Mouse (Mus musculus) frontal cortex, adult 2 months (tissue): Measurements from ENCODE around the gene Pdss2. TPM values are rescaled to one million over a fixed set of nuclear protein-coding genes. Genes with fewer than 3 reads are reported as not detected.
A peak's percentile ranks its signal among the peaks of the same experiment; 100 is the strongest.
"Not testable (repeated sequence)": the region's sequence is repeated elsewhere in the genome, so short reads cannot be mapped to it uniquely, and the experiment has no call there.

Experiments used
- DNase-seq, 2 experiments: peaks; one replicate each; pipeline ENCODE4 v3.0.0; 2022; ENCODE audit warnings: low spot score in 1 of 2; ENCODE audit errors: extremely low spot score in 1 of 2
- polyA plus RNA-seq: library from polyadenylated mRNA; depleted of rRNA; stranded (reverse); fragments of >200 nt; gene quantifications from 2 replicates; pipeline ENCODE4 v1.2.3, GENCODE M21; 2012

Pdss2 gene
- polyA plus RNA-seq, 1 experiment, result 12.6 TPM

DNA sequence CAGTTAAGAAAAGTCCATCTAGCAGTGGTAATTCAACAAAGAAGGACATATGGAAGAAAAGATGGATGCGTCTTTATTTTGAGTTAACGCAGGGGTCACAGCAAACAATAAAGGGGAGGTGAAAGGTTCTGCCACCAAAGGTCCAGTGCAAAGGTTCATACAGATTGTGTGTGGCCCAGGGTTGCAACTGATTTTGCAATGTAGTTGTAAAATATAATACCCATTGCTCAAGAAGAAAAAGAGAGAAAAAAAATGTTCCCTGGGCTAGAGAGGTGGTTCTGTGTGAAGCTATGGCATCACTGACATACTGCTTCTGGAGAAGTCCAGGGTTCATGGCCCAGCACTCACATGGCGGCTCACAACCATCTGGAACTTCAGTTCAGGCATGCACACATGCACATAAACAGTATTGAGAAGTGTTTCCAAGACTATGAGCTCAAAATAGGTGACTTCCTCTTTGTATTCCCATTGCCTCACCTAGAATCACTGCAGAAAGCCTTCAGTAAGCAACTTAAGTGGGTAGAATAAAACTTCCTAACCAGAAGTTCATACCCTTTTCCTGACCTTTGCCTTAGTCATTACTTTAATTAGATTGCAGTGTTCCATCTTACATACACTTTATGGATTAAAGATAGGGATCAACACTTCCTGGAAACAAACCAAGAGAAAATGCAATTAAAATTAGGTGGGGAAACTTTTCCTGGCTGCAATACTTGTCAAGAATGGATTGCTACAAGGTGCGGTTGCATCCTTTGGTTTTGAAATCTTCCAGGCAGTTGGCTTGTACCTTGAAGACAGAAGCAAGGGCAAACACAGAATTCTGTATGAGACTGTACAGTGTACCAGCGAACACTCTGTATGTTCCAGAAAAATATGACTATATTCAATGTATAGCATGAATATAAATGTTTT lies 14.7 kb downstream of the Pdss2 start:
- DNase-seq, result no peak

DNA sequence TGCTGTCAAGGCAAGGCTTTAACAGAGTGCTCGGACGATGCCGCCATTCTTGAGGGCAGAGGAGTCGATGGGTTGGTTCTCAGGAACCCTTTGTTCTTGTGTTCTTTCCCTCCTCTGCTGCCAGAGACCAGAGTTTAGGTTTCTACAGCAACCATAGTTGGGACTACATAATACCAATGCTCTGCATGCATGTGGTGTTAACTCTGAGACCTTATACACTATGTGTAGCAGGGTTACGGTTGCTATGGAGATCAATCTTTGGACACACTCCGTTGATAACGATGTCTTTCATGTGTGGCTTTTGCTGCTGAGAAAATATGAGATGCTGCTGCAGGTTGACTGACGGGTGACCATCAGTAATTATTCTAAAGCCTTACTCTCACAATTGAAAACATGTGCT lies 20.9 kb downstream of the Pdss2 start:
- DNase-seq, result no peak

DNA sequence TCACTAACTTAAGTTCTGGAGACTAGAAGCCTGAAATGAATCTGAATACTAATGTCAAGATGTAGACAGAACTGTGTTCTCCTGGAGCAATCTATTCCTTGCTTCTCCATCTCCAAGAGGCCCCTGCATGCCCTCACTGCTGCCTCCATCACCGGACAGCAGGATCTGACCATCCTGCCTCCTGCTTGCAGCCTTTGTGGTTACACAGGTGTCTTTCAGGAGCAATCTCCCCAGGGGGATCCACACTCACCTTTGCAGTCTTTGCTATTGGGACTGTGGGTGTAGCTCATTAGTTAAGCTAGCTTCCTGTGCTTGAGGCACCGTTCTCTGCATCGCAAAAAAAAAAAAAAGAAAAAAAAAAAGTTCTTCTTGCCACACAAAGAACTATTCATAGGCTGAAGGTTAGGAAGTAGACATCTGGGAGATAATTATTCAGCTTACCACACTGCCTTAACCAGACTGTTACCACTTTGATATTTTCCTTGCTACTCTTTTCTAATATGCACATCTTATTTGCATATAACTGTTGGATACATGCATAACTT lies 23.0 kb downstream of the Pdss2 start:
- no peak for DNase-seq

DNA sequence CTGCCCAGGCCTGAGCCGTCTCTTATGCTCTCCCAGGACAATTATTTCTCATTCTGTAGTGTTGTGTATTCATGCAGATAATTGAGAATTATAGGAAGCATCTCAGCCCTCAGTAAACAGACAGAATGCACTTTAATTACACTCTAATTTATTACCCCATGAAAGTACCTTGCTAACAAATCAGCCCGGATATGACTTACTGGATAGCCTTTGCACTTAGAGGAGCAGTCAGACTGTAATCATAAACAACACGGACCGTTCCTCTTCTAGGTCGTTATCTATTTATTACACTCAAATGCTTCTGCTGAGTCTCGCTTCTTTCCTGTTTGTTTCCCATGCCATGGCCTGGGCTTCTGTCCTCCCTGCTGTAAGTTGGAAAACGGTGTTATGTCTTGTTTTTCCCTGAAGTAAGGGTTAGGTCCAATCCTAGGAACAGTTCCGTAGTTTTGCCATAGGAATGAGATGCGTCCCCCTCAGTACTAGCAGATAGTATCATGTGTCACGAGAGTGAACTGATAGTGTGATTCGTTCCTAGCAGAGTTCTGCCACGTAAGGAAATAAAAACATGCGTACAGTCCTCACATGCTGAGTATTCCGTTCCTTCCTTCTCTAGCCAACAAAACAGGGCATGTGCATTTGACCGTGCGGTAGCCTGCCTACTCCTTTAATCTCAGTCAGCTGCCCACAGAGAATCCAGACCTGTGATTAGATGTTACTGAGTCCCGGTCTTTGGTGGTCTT lies 24.3 kb downstream of the Pdss2 start:
- no peak for DNase-seq

DNA sequence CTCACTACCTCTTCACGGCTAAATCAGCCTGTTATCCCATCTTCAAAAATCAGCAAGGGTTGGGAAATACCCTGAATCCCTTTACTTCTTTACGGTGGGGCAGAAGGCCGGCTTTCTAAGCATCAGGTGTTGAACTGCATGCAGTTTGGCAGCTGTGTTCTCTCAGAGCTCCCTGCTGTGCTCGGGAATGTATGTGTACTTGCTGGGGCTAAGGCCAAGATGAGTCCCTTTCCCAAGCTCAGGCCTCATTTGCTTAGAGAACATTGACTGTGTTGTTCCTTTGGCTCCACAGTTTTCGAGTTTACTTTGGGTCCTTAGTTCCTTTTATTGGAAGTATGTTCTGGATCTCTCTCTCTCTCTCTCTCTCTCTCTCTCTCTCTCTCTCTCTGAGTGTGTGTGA lies 26.7 kb downstream of the Pdss2 start:
- no peak for DNase-seq

DNA sequence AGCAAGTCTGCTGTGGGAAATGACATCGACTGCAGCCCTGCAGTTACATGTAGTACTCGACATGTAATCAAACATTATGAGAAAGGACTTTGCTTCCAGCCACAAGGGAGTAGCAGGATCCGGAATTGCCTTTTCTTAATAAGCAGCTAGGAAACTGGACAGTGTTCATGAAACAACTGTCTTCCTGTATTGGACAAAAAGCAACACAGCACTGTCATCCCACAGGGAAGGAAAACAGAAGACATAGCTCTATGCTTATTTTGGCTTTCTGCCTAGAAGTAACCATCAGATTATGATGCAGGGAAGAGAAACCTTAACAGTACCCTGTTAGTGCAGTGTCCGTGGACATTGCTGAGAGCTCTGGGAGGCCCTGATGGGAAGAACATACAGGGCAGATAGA lies 31.0 kb downstream of the Pdss2 start:
- DNase-seq, result no peak

DNA sequence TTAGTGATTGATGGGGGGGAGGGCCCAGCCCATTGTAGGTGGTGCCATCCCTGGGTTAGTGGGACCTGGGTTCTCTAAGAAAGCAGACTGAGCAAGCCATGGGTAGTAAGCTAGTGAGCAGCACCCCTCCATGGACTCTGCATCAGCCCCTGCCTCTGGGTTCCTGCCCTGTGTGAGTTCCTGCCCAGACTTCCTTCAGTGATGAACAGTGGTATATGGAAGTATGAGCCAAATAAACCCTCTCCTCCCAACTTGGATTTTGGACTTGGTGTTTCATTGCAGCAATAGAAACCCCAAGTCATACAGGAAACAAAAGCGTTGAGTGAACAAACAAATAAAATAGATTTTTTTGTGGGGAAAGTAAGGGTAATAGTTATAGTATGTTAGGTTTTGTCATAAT lies 35.7 kb downstream of the Pdss2 start:
- not testable (repeated sequence) for DNase-seq

DNA sequence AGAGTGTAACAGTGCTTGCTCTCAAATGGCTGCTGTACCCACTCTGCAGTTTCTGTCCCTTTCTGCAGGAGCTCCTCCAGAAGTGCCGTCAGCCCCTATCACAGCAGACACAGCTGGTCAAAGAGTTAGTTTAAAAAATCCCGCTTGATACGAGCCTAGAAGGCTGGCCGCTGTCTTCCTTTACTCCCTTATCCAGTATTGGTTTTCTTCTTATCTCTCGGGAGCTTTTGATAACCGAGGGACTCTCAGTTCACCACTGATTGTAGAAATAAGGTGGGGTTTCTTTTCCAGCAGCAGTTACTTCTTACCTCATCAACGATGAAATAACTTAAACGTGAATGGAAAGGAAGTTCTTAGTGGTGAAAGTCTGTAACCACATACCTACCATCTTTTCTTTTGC lies 36.2 kb downstream of the Pdss2 start:
- DNase-seq, result not testable (repeated sequence)

DNA sequence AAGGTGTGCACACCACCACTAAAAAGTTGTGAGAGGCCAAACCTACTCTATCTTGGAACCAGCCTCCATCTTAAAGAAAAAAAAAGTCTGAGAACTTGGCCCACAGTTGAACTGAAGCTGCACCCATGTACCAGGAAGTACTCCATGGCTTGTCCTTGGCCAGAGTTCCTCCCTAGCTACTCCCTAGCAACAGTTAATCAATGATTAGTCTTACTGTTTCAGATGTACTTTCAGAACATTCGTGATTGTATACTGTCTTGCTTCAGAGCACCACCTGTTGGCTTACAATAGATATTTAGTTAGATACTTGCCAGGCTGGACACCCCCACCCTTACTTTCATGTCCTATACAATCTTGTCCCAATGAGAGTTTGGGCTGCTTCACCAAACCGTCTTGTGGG lies 50.0 kb downstream of the Pdss2 start:
- no peak for DNase-seq

DNA sequence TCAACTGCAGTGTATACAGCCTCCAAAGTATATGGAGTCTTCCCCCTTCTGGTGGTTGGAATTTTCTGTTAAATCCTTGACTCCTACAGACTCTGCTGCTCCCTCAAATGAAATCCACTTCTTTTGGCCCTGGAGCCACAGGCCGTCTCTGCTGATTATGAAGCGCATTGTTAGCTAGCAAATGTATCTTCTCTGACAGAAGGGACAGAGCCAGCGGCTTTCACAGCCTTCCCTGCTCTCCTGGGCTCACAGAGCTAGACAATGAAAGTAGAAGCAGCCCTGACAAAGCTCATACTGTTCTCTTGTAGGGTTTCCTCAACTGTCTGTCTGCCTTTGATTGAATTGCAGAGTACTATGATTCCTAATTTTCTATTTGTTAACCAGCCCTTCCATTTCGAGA lies 51.1 kb downstream of the Pdss2 start:
- no peak for DNase-seq

DNA sequence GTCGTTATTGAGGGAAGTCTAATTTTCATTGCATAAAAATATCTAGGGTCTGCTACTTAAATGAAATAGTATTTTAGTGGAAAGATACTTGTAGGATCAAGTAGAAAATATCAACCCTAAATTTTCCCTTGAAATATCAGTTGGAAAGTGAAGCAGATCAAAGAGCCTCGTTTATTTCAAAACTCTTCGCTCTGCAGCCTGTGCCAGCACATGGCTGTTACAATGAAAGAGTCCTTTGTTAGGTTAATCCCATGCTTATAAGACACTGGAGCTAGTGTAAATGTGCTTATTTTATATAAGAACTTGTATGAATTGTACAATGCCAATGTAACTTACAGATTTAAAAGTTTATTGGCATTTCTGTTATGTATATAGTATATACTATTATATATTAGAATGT lies 51.8 kb downstream of the Pdss2 start:
- DNase-seq, result no peak

DNA sequence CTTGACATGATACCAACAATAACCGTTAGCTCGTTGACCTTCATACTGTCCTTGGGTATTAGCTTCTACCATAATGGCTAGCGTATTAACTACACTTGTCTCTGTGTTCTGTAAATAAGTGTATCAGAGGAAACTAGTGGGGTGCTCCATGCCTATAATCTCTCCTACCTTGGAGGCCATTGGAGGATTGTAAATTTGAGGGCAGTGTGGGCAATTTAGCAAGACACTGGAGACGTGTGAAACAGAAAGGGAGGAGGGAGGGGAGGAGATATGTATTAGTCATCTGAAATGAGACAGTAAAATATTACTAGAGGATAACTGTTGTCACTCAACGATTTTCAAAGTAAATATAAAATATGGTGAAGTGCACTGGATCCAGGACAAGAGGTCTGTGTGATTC lies 54.2 kb downstream of the Pdss2 start:
- DNase-seq, result no peak

DNA sequence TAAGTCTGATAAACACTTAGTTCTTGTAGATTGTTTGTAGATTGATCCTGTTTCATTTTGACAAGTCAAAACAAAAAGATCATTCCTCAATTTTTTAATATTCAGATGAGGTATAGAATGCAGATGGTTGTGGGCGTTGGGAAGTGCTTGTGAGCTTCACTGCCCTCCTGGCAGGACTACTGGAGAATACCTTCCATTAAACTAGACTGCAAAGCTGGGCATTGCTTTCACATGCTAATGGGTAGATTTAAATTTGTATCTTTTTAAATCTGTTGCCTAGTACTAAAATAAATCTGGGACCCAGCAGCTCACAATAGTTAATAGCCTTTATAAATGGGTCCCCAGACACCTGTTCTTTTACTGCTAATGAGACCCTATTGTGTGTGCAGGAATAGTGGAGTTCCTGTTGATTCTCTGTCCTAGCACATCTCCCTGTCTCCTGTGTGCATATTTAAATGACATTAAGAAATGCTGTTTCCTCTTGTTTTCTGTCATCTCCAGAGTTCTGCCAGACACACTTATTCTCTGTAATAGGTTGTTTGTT lies 54.9 kb downstream of the Pdss2 start:
- DNase-seq, result no peak

DNA sequence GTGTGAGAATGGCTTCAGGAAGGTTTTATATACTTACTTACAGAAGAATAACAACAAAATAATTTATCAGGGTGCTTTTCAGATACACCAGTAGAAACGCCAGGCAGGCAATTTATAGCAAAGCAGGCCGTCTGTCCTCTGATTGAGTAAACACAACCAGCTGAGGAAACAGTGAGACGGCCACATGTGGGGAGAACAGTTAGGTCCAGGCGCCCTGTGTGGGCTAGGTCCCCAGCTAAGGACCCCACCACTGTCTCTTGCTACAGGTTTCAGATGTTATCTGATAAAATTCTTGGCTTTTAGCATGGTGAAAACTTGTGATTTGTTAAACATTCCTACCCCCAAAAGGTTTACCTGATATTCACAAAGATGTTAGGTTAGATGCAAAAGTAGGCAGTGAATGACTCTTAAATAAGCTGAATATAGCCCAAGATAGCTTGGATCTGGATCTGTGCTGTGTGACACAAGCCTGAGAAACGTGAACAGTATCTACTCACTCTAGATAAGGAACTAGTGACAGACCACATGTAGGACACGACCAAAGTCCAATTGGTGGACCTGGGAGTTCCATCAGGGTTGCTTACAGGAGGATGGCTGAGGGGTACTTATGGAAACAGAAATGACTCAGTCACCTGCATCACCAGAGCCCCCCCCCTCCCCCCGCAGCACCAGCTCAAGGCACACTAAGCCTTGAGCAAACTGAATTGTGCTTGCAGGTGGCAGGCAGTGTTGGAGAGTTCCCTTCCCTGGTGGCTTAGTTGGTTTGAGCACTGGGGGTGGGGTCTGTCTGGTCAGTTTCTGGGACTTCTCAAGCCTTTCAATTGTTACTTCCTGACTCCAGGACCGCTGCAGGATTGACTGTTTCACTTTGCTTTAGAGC lies 56.2 kb downstream of the Pdss2 start:
- no peak for DNase-seq

DNA sequence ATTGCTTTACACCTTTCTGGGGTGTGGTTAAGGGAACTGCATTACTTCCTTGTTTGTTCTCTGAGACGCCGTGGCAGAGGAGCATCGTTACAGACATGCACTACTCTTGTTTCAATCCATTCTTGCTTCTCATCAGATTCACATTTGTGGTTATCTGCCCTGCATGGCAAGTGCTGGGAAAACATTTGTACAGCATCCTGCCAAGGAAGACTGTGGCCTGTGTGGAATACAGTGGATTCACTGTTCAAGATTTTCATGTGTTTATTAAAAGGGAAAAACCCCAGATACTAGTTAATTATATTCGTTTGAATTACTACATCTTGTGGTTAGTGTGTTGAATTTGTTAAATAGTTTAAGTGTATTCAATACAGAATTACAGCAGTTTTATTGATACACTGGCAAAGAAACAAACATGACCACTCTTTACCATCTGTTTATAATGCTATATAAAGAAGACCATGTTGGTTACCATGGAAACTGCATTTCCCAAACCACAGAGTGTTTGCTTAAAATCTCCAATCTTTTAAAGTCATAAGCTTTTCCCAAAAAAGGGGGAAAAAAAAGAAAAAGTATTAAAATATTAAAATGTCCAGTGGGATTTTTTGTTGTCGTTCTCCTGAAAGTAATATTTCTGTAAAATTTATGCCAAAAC lies 58.5 kb downstream of the Pdss2 start:
- DNase-seq, result peak in 1 of 2 experiments; percentile 53

DNA sequence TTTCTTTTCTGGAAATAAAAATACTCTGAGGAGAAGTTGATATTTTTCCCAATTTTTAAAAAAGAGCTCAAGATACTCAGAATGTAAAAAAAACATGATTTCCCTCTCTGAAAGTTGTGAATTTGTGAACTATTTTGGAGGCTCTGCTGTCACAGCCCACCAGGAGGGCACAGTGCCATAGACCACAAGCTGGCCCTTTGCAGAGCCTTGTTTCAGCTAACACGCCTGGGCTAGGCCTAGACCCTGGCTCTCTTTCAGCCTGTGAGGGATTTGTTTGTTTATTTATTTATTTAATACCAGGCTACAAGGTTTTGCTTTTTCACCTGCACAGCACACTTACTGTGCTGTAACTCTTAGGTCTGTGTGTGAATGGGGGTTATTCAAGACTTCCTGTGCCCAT lies 64.3 kb downstream of the Pdss2 start:
- DNase-seq, result no peak

DNA sequence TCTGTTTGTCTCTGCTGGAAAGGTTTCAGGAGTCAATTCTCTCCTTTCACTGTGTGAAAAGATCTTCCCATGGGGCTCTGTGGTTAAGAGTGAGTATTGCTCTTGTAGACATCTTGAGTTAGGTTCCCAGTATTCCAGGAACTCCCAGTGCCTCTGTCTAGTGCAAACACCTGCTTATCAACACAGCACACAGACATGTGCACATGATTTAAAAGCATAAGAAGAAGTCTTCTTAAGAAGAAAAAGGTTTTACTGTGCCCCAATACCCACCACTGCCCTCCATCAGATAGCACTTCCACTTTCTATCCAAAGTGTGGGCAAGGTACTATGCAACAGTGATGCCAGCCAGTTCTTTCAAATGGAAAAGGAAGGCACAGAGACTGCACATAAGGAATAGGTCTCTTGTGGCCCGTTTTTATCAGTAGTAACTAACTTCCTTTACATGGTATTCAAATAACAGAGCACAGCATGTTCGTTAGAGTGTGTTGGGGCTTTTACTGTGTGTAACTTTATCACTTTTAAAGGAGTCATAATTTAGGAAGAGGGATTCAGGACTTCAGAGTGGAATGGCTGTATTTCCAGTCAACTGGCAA lies 69.4 kb downstream of the Pdss2 start:
- DNase-seq, result no peak

DNA sequence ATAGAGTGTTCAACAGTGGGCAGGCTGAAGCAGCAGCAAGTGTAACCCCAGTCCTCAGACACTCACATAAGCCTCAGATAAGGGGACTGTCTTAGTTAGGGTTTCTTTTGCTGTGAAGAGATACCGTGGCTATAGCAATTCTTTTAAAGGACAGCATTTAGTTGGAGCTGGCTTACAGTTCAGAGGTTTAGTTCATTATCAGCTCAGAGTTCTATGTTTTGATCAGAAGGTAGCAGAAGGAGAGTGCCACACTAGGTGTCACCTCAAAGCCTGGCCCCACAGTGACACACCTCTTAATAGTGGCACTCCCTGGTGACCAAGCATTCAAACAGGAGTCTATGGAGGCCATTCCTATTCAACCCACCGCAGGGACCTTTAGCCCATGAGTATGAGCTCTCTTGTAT lies 70.0 kb downstream of the Pdss2 start:
- DNase-seq, result no peak

DNA sequence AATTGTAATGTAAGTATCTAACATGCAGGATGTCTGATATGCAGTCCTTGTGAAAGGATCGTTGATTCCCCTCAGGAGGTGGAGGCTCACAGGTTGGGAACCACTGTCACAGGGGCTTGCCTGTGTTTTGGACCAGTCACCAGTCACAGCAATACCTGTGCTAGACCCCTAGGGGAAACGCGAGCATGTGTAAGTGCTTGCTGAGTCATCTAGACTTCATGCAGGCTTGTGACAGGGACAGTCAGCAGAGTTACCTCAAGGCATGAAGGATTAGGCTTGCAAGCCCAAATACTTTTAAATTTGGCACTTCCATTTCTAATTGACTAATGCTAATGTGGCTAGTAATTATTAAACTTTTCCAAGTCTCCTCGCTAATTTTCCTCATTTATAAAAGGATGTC lies 71.2 kb downstream of the Pdss2 start:
- no peak for DNase-seq

DNA sequence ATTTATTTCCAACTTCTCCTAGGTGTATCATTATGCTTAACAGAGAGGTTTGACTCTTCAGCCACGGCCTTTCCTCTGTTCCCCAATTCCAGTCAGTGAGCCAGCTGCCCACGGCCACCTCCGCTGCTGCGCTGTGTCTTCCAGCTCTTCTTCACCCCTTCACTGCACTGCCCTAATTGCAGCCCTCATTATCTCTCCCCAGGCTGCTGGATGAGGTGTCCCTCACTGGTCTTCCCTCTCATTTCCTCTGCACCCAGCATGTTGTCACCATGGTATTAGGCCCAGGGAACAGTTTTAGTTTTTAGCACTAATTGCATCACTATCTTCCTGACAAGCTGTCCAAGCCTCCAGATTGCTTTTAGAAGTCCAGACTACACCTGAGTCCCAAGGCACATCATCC lies 73.0 kb downstream of the Pdss2 start:
- no peak for DNase-seq
